Mouse (Mus musculus): ENCODE data around the gene H2-D1. TPM values are rescaled to one million over a fixed set of nuclear protein-coding genes. Genes with fewer than 3 reads are reported as not detected.
A peak's percentile ranks its signal among the peaks of the same experiment; 100 is the strongest.
"Not testable (repeated sequence)": the region's sequence is repeated elsewhere in the genome, so short reads cannot be mapped to it uniquely, and the experiment has no call there.

H2-D1 gene
- polyA plus RNA-seq, 1 experiment from 2014 or later = 82.0 TPM

DNA sequence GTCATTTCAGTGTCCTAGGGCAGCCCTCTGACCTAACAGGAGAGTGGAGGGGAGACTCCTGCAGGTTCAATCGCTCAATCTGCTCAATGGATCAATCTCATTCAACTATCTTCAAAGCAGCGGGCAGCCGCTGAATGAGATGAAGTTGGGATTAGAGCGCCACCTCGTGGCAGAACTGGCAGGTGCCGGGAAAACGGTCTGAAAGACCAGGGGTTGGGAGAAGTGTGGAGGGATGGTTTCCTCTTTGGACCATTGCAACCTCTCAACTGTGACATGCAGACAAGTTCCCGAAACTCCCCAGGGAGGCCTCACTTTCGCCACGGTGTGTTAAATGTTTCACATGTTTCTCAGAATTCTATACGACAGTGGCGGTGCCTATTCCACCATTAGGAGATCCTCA, 30.5 kb upstream of the H2-D1 start:
- ATAC-seq (ENCODE audit: insufficient number of reproducible peaks, low FRiP score, low TSS enrichment, low read depth) = no peak
- H3K27me3 ChIP-seq = no peaks in the 10 kb centered on the region
- H3K9ac ChIP-seq = no peak overlapping the region; the same call in 1 of the 2 replicates
- peaks cover 37% of the 10 kb centered on the region for H3K36me3 ChIP-seq
- H3K4me1 ChIP-seq = peaks cover 42% of the 10 kb centered on the region
- WGBS = 11% methylated on average over 12 of the region's 12 CpGs
- no peak overlapping the region for H3K27ac ChIP-seq (replicated peaks)
- no peaks in the 10 kb centered on the region for H3K9me3 ChIP-seq (replicated peaks)
- no peak overlapping the region; the same call in 1 of the 2 replicates for H3K4me2 ChIP-seq (replicated peaks)
- H3K4me3 ChIP-seq (replicated peaks) = no peak overlapping the region

DNA sequence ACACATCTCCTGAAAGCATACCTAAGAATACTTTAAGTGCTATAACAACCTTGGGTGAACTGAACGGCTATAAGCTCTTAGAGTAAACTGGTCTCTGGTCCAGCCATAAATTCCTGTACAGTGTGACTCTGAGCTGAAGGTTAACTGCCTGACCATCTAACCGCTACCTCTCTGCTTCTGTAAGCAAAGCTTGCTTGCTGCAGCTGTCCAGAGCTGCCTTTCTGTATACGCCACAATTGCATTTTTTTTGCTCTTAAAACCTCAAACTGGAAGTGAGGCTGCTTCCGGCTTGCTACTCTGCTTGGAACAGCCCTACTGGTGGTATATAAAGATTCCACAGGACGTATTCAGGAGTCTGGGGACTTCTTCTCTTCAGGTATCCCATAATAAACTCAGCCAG, 29.9 kb upstream of the H2-D1 start:
- WGBS = 76% methylated on average over 5 of the region's 5 CpGs
- no peak for ATAC-seq (ENCODE audit: insufficient number of reproducible peaks, low FRiP score, low TSS enrichment, low read depth)
- H3K4me1 ChIP-seq = peaks cover 42% of the 10 kb centered on the region
- no peak overlapping the region for H3K9ac ChIP-seq
- H3K36me3 ChIP-seq = peaks cover 34% of the 10 kb centered on the region
- no peak overlapping the region for H3K4me2 ChIP-seq (replicated peaks)
- H3K9me3 ChIP-seq (replicated peaks) = no peaks in the 10 kb centered on the region
- no peak overlapping the region for H3K4me3 ChIP-seq (replicated peaks)
- H3K27me3 ChIP-seq = no peaks in the 10 kb centered on the region
- peak overlapping the region; percentile 95 for H3K27ac ChIP-seq (replicated peaks)

DNA sequence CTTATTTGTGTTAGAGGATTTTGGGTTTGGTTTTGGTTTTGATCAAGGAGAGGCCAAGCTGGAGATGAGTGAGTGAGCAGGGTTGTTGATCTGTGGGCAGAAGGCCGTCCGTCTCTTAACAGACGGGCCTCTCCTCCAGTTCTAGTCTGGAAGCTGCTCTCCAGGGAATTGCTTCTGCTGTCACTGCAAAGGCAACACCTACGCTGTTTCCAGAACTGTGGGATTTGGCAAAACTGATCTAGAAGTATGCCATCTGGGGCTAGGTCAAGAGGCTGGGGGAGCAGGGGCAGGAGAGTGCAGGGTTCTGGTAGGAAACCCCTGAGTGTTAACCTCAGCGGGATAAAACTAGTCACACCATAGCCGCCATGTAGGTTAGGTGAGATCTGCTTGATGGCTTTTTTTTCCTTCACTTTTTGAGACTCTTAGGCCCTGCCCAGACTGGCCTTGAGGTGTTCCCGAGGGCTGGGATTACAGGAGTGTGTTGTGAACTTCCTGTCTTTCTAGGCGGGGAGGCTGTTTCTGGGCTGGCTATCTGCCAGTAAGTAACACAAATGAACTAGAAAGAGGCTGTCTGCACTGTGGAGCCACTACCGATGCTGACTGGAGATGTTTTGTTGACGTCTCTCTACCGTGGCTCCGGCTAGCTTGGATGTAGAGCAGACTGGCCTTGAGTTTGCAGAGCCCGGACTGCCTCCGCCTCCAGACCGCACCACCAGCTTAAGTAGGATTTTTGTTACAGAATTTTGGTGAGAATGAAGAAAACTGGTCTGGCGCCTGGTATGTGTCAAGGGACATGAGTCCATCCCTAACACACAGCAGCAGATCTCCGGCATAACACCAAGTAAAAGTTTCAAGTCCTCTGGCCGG, 29.2 kb upstream of the H2-D1 start, which contains the start of gene Atp6v1g2:
Atp6v1g2 (plus strand) TSS at position 547 of the 867 bp plus-strand sequence.
- H3K4me3 ChIP-seq (replicated peaks) = peak within 1 kb of the TSS; percentile 57
- peak within 1 kb of the TSS; percentile 76; the same call in 1 of the 2 replicates for H3K9ac ChIP-seq

DNA sequence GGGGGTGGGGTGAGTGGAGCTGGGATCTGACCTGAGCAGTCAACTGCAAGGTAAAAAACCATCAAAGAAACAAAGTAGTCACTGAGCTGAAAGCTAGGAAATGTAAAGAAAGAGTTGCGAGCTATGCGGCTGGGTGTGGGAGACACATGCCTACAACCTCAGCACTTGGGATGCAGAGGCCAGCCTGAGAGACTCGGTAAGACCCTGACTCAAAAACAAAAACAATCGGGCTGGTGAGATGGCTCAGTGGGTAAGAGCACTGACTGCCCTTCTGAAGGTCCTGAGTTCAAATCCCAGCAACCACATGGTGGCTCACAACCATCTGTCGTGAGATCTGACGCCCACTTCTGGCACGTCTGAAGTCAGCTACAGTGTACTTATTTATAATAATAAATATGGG, 28.4 kb upstream of the H2-D1 start:
- H3K9me3 ChIP-seq (replicated peaks); H3K9ac ChIP-seq; ATAC-seq (ENCODE audit: insufficient number of reproducible peaks, low FRiP score, low TSS enrichment, low read depth); H3K27me3 ChIP-seq: not testable (repeated sequence)
- H3K4me2 ChIP-seq (replicated peaks) = peak overlapping the region; percentile 86
- peaks cover 42% of the 10 kb centered on the region for H3K4me1 ChIP-seq
- WGBS = 81% methylated on average over 7 of the region's 7 CpGs
- H3K27ac ChIP-seq (replicated peaks) = peak overlapping the region; percentile 95; the same call in 1 of the 2 replicates
- H3K36me3 ChIP-seq = peaks cover 23% of the 10 kb centered on the region
- H3K4me3 ChIP-seq (replicated peaks) = peak overlapping the region; percentile 57; the same call in 1 of the 2 replicates

More for the DNA sequence above, 29.2 kb upstream of the H2-D1 start, which contains the start of gene Atp6v1g2:
- no peaks in the 10 kb centered on the region for H3K27me3 ChIP-seq
- no peak for ATAC-seq (ENCODE audit: insufficient number of reproducible peaks, low FRiP score, low TSS enrichment, low read depth)
- H3K36me3 ChIP-seq = peaks cover 30% of the 10 kb centered on the region
- 52% methylated on average over 18 of the region's 18 CpGs for WGBS
- no peaks in the 10 kb centered on the region for H3K9me3 ChIP-seq (replicated peaks)
- peak within 1 kb of the TSS; percentile 95 for H3K27ac ChIP-seq (replicated peaks)
- H3K4me2 ChIP-seq (replicated peaks) = peak within 1 kb of the TSS; percentile 86
- H3K4me1 ChIP-seq = peaks cover 42% of the 10 kb centered on the region

DNA sequence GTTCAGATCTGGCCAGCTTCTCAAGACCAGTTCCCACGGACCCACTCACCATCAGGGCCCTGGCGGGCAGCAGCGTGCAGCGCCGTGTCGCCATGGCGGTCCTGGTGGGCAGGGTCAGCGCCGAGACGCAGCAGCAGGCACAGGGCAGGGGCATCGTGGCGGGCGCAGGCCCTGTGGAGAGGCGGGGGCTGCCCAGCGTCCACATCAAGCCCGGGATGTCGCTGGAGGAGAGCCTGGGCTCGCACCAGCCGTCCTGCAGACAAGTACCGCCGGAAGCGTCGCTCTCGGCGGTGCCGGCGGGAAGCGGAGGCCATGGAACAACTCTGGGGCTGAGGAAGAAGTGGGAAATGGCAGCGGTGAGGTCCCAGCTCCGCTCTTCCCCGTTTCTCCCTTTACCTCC, 27.6 kb upstream of the H2-D1 start:
- Histone ChIP-seq H3K4me2 (replicated peaks) (peak overlapping the region; percentile 86), H3K27me3 (no peaks in the 10 kb centered on the region), H3K36me3 (peaks cover 15% of the 10 kb centered on the region; the same call in 1 of the 2 replicates), H3K4me3 (replicated peaks) (peak overlapping the region; percentile 57), H3K4me1 (peaks cover 42% of the 10 kb centered on the region), H3K9ac (peak overlapping the region; percentile 76), H3K9me3 (replicated peaks) (no peaks in the 10 kb centered on the region), H3K27ac (replicated peaks) (peak overlapping the region; percentile 95)
- ATAC-seq (ENCODE audit: insufficient number of reproducible peaks, low FRiP score, low TSS enrichment, low read depth) = no peak
- WGBS = 10% methylated on average over 31 of the region's 31 CpGs

DNA sequence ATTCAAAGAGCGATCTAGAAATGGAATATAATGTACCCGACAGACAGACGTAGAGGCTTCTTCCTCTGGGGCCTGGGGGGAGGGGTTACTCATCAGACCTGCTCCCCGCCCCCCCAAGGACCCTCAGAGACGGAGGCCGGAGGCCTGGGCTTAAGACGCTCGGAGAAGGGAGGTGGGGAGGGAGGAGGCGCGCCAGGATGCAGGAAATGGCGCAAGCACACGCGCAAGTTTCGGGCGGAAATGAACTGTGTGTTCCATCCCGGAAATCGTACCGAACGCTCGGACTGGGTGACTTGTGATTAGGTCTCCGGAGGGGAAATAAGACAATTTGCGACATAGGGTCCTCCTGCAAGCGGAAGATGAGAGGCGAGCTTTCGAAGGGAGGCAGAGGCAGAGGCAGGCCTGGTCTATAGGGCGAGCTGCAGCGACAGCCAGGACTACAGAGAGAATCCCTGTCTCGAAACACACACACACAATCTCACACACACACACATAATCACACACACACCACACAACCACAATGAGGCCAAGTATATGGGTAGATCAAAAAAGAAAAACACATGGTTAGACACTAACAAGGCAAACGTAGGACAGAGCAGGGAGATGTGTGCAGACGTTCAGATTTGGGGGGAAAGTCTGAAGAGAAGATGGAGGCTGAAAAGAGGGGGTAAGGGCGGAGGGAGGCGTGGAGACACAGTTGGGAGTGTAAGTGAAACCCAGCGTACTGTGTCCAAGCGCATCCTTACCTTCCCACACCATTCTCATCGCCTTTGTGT, 26.7 kb upstream of the H2-D1 start, which contains the start of gene Nfkbil1:
Nfkbil1 (minus strand) TSS at position 179 of the 776 bp plus-strand sequence.
- ATAC-seq (ENCODE audit: insufficient number of reproducible peaks, low FRiP score, low TSS enrichment, low read depth) = peak; percentile 87
- Histone ChIP-seq H3K4me1 (peaks cover 50% of the 10 kb centered on the region), H3K9ac (peak within 1 kb of the TSS; percentile 76), H3K36me3 (peaks cover 9% of the 10 kb centered on the region; the same call in 1 of the 2 replicates), H3K4me2 (replicated peaks) (peak within 1 kb of the TSS; percentile 86), H3K27ac (replicated peaks) (peak within 1 kb of the TSS; percentile 95), H3K27me3 (no peaks in the 10 kb centered on the region), H3K9me3 (replicated peaks) (no peaks in the 10 kb centered on the region), H3K4me3 (replicated peaks) (peak within 1 kb of the TSS; percentile 57)
- 0% methylated on average over 35 of the region's 35 CpGs for WGBS

DNA sequence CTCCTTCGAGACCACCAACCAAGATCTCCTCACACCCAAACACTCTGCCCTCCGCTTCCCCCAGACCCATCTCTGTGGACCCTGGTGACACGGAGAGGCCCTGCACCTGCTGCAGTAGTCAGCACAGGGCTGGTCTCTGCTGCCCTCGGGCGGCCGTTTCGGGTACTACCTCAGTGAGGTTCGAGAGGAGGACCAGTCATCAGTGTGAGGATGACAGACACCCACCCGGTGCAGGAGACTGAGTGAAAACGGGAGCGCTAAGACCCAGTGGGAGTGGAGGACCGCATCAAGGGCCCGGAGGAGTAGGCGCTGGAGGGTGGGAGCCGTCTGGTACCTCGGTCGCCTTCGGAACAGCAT, 26.2 kb upstream of the H2-D1 start:
- peaks cover 52% of the 10 kb centered on the region for H3K4me1 ChIP-seq
- peak; percentile 64 for ATAC-seq (ENCODE audit: insufficient number of reproducible peaks, low FRiP score, low TSS enrichment, low read depth)
- H3K4me2 ChIP-seq (replicated peaks) = peak overlapping the region; percentile 86
- no peaks in the 10 kb centered on the region for H3K9me3 ChIP-seq (replicated peaks)
- H3K27ac ChIP-seq (replicated peaks) = peak overlapping the region; percentile 95
- H3K9ac ChIP-seq = peak overlapping the region; percentile 76; the same call in 1 of the 2 replicates
- WGBS = under 1% methylated on average over 18 of the region's 18 CpGs
- peak overlapping the region; percentile 57 for H3K4me3 ChIP-seq (replicated peaks)
- no peaks in the 10 kb centered on the region for H3K27me3 ChIP-seq
- 0 out of 2 replicates have a peak, but pooled peaks cover 3% of the 10 kb centered on the region for H3K36me3 ChIP-seq

DNA sequence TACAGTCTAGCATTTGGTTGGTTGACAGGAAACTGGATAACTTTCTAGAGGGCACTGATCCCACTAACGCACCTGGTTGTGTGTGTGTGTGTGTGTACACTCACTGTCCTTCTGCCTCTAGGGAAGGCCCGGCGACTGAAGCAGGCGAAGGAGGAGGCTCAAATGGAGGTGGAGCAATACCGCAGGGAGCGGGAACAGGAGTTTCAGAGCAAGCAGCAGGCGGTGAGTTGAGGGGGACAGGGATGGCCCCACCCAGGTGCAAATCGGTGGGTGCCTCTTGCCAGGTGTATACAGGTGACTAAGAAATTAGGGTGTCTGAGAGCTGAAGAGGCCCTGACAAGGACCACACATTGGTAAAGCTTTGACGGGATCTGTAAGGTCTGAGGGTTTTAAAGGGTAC, 25.5 kb upstream of the H2-D1 start:
- no peaks in the 10 kb centered on the region for H3K9me3 ChIP-seq (replicated peaks)
- no peak overlapping the region for H3K4me3 ChIP-seq (replicated peaks)
- H3K4me1 ChIP-seq = peaks cover 47% of the 10 kb centered on the region
- WGBS = 84% methylated on average over 9 of the region's 9 CpGs
- H3K4me2 ChIP-seq (replicated peaks) = no peak overlapping the region
- no peak overlapping the region for H3K27ac ChIP-seq (replicated peaks)
- no peak overlapping the region for H3K9ac ChIP-seq
- H3K27me3 ChIP-seq = no peaks in the 10 kb centered on the region
- 0 out of 2 replicates have a peak, but pooled peaks cover 3% of the 10 kb centered on the region for H3K36me3 ChIP-seq
- ATAC-seq (ENCODE audit: insufficient number of reproducible peaks, low FRiP score, low TSS enrichment, low read depth) = no peak

DNA sequence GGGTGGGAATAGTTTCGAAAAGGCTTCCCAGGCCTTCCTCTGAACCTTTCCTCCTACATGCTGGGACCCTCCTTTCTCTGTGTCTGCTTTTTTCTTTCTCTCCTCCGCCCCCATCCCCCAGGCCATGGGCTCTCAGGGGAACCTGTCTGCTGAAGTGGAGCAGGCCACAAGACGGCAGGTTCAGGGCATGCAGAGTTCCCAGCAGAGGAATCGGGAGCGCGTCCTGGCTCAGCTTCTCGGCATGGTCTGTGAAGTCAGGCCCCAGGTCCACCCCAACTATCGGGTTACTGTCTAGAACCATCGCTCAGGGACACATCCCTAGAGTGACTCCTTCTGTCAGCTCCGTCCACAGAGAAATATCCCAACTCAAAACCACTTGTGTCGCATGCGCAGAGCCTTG, 25.0 kb upstream of the H2-D1 start:
- Histone ChIP-seq H3K27me3 (no peaks in the 10 kb centered on the region), H3K27ac (replicated peaks) (no peak overlapping the region), H3K4me3 (replicated peaks) (no peak overlapping the region), H3K9me3 (replicated peaks) (no peaks in the 10 kb centered on the region), H3K9ac (no peak overlapping the region), H3K4me2 (replicated peaks) (no peak overlapping the region), H3K4me1 (peaks cover 42% of the 10 kb centered on the region), H3K36me3 (0 out of 2 replicates have a peak, but pooled peaks cover 3% of the 10 kb centered on the region)
- ATAC-seq (ENCODE audit: insufficient number of reproducible peaks, low FRiP score, low TSS enrichment, low read depth) = no peak
- WGBS = 79% methylated on average over 12 of the region's 12 CpGs

DNA sequence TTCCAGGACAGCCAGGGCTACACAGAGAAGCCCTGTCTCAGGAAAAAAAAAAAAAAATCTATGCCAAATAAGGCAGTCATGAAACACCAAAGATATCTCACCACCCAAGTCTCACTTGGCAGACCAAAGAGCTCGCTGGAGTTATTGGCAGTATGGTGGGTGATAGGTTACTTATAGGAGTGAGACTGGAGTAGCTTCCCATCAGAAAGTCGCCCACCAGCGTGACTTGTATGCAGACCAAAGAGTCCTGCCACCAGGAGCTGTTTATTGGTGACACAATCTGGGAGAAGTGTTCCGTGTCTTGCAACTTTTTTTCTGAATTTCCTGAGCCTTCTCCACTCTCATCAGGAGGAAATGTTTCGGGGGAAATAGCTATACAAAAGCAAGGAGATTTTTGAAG, 22.8 kb upstream of the H2-D1 start:
- ATAC-seq (ENCODE audit: insufficient number of reproducible peaks, low FRiP score, low TSS enrichment, low read depth) = no peak
- no peak overlapping the region for H3K9ac ChIP-seq
- H3K4me2 ChIP-seq (replicated peaks) = no peak overlapping the region
- peaks cover 15% of the 10 kb centered on the region for H3K36me3 ChIP-seq
- H3K4me3 ChIP-seq (replicated peaks) = no peak overlapping the region
- WGBS = 80% methylated on average over 5 of the region's 5 CpGs
- H3K4me1 ChIP-seq = peaks cover 37% of the 10 kb centered on the region
- H3K9me3 ChIP-seq (replicated peaks) = no peaks in the 10 kb centered on the region
- no peaks in the 10 kb centered on the region for H3K27me3 ChIP-seq
- no peak overlapping the region for H3K27ac ChIP-seq (replicated peaks)

All from embryonic facial prominence, embryonic 15.5 days (tissue).